Comparison of ENCODE assay signal across 1 mouse cellular context in genomic region chr4:123082283-123083163, GRCm38 (mm10).
TF ChIP-seq lines count a peak whose summit lies in the region.

No protein-coding gene starts in this region.

TF ChIP-seq in CH12.LX, 34 proteins besides CTCF, POLR2A, EP300 and RAD21 (continued from another document):
- TF ChIP-seq SMC3 (IDR thresholded peaks at IDR 0.05; ENCODE audit: low read depth, low read length): peak; percentile 87
